In the genomic region with DNA sequence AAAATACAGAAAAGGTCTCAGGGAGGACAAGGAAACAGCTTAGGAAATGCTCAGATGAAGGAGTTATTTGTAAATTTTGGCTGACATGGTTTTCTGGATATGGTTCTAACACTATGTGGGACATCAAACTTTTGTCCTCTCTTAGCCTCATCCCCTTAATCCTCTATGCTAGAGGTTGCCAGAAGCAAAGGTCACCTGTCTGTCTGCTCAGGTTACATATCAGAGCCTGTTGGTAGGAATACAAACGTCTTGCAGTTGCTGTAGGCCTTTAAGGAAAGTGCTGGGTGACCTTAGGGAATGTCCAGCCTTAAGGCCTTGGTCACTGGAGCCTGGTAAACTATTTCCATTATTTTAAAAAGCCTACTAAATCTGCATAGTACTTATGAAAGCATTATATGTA, we compare ENCODE assay signal across 9 mouse cellular contexts.
"Had no signal": no experiment of that assay in that cellular context is flagged by ENCODE, and none has a peak within 500 bp of the region (broad histone marks: within the 10 kb centered on the region; RNA-seq: fewer than 3 reads in every experiment).

No protein-coding gene starts in this region.

- DNase-seq: liver, postnatal 0 days; lung, adult 2 months; lung, postnatal 14 days; lung, postnatal 36 days; right cerebral cortex, postnatal 14 days; spleen, adult 18-20 months; thymus, adult 18-20 months; thymus, postnatal 14 days; thymus, postnatal 36 days had no signal
